Mouse (Mus musculus): ENCODE data around the gene Cngb1. TPM values are rescaled to one million over a fixed set of nuclear protein-coding genes. Genes with fewer than 3 reads are reported as not detected.

The Cngb1 gene
- polyA plus RNA-seq, 1 experiment from 2014 or later, result not detected

DNA sequence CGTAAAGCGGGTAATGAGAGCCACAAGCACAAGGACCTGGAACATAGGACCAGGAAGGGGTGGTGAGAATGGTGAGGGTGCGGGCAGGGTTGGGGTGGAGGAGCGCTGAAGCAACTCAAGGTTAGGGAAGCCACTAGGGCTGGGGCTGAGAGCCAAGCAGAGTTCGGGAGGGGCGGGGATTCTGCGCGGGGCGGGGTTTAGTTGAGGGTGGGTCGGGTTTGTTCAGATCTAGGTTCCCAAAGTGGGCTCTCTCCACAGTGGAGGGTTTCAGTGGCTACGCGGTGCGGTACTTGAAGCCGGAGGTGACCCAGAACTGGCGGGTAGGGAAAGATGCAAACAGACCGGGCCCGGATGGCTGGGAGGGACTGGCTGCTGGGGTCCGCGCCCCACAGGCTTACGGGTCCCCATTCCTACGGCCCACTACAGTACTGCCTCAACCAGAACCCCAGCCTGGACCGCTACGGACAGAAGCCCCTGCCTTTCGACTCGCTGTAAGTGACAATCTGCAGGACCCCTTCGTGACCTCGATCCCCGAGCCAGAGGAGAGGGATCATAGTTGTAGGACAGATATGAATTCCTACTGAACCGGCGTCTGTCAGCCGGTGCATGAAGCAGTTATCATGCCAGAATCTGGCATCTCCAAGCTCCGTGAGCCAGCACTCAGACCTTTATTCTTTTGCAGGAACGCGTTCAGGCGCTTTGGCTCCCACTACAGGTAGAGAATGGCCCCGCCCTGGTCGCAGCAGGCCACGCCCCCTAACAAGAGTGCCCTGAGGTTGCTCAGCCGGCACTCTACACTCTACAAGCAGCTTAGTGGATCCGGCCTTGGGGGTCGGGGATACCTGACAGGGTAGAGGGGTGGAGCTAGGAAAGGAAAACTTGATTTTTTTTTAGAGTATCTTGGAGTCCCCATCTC is 14.1 kb upstream of the Cngb1 start:
- WGBS (ENCODE audit: insufficient replicate concordance), result 3% methylated on average over 41 of the region's 41 CpGs
- DNase-seq, result peak; percentile 43
- H3K9me3 ChIP-seq (replicated peaks), result no peaks in the 10 kb centered on the region
- peaks cover 40% of the 10 kb centered on the region for H3K27me3 ChIP-seq
- peaks cover 11% of the 10 kb centered on the region for H3K4me1 ChIP-seq (replicated peaks)
- H3K27ac ChIP-seq, result no peak overlapping the region
- peak overlapping the region; percentile 74 for H3K4me2 ChIP-seq
- H3K36me3 ChIP-seq, result peaks cover under 1% of the 10 kb centered on the region; the same call in 1 of the 2 replicates
- ATAC-seq (ENCODE audit: low read depth), result peak; percentile 41; the same call in 1 of the 2 replicates
- peak overlapping the region; percentile 39; the same call in 1 of the 2 replicates for H3K9ac ChIP-seq
- peak overlapping the region; percentile 50 for H3K4me3 ChIP-seq (replicated peaks)

GRCm38 (mm10) chr8:95315350-95315749 is 9.0 kb upstream of the Cngb1 start:
- no peak overlapping the region for H3K9ac ChIP-seq
- peaks cover 8% of the 10 kb centered on the region; the same call in 1 of the 2 replicates for H3K4me1 ChIP-seq (replicated peaks)
- no peak overlapping the region for H3K27ac ChIP-seq
- peaks cover 18% of the 10 kb centered on the region for H3K27me3 ChIP-seq
- H3K36me3 ChIP-seq, result no peaks in the 10 kb centered on the region
- no peak for DNase-seq
- WGBS (ENCODE audit: insufficient replicate concordance), result 59% methylated on average over 1 of the region's 1 CpGs
- no peak overlapping the region for H3K4me3 ChIP-seq (replicated peaks)
- H3K9me3 ChIP-seq (replicated peaks), result no peaks in the 10 kb centered on the region
- no peak overlapping the region for H3K4me2 ChIP-seq
- ATAC-seq (ENCODE audit: low read depth), result no peak

DNA sequence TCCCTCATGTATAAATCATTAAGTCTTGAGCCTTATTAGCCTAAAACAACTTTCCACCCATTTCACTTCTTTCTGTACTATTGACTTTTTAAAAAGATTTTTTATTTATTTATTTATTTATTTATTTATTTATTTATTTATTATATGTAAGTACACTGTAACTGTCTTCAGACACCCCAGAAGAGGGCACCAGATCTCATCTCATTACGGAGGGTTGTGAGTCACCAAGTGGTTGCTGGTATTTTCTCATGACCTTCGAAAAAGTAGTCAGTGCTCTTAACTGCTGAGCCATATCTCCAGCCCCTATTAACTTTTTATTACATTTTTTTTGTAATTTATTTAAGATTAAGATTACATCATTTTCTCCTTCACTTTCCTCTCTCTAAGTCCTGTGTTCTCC is 8.3 kb upstream of the Cngb1 start:
- no peak for ATAC-seq (ENCODE audit: low read depth)
- no peak for DNase-seq
- H3K9me3 ChIP-seq (replicated peaks), result no peaks in the 10 kb centered on the region
- H3K4me2 ChIP-seq, result no peak overlapping the region
- no peak overlapping the region for H3K27ac ChIP-seq
- H3K9ac ChIP-seq, result no peak overlapping the region
- H3K4me3 ChIP-seq (replicated peaks), result no peak overlapping the region
- peaks cover 12% of the 10 kb centered on the region for H3K27me3 ChIP-seq
- WGBS (ENCODE audit: insufficient replicate concordance), result 48% methylated on average over 2 of the region's 2 CpGs
- no peaks in the 10 kb centered on the region for H3K36me3 ChIP-seq
- H3K4me1 ChIP-seq (replicated peaks), result 0 out of 2 replicates have a peak, but pooled peaks cover 2% of the 10 kb centered on the region

- Histone ChIP-seq H3K27ac (no peak overlapping the region), H3K4me2 (no peak overlapping the region), H3K4me1 (replicated peaks) (0 out of 2 replicates have a peak, but pooled peaks cover 2% of the 10 kb centered on the region), H3K9me3 (replicated peaks) (no peaks in the 10 kb centered on the region), H3K9ac (no peak overlapping the region), H3K27me3 (peaks cover 6% of the 10 kb centered on the region), H3K4me3 (replicated peaks) (no peak overlapping the region), H3K36me3 (no peaks in the 10 kb centered on the region)
- WGBS (ENCODE audit: insufficient replicate concordance), result 62% methylated on average over 6 of the region's 6 CpGs
- ATAC-seq (ENCODE audit: low read depth), result no peak
- no peak for DNase-seq
These were observed 7.5 kb upstream of the Cngb1 start for GRCm38 (mm10) chr8:95313857-95314256.

GRCm38 (mm10) chr8:95312836-95313235 is 6.5 kb upstream of the Cngb1 start:
- DNase-seq (no peak), ATAC-seq (ENCODE audit: low read depth) (no peak)
- Histone ChIP-seq H3K27ac (no peak overlapping the region), H3K4me2 (no peak overlapping the region), H3K9ac (no peak overlapping the region), H3K4me1 (replicated peaks) (0 out of 2 replicates have a peak, but pooled peaks cover 2% of the 10 kb centered on the region), H3K27me3 (no peaks in the 10 kb centered on the region; the same call in 1 of the 2 replicates), H3K4me3 (replicated peaks) (no peak overlapping the region), H3K36me3 (no peaks in the 10 kb centered on the region), H3K9me3 (replicated peaks) (no peaks in the 10 kb centered on the region)
- 58% methylated on average over 18 of the region's 18 CpGs for WGBS (ENCODE audit: insufficient replicate concordance)

GRCm38 (mm10) chr8:95310342-95310970 is 4.1 kb upstream of the Cngb1 start, which contains the start of gene Tepp:
Tepp (plus strand) TSS chr8:95310566.
- H3K9ac ChIP-seq, result no peak within 1 kb of the TSS
- 0 out of 2 replicates have a peak, but pooled peaks cover 2% of the 10 kb centered on the region for H3K4me1 ChIP-seq (replicated peaks)
- no peaks in the 10 kb centered on the region for H3K36me3 ChIP-seq
- H3K4me2 ChIP-seq, result no peak within 1 kb of the TSS
- no peak within 1 kb of the TSS for H3K27ac ChIP-seq
- WGBS (ENCODE audit: insufficient replicate concordance), result 40% methylated on average over 6 of the region's 6 CpGs
- no peaks in the 10 kb centered on the region for H3K9me3 ChIP-seq (replicated peaks)
- H3K27me3 ChIP-seq, result peaks cover 5% of the 10 kb centered on the region; the same call in 1 of the 2 replicates
- H3K4me3 ChIP-seq (replicated peaks), result no peak within 1 kb of the TSS
- no peak for DNase-seq
- no peak for ATAC-seq (ENCODE audit: low read depth)

GRCm38 (mm10) chr8:95305526-95305925 is 859 bp downstream of the Cngb1 start:
- 40% methylated on average over 4 of the region's 4 CpGs for WGBS (ENCODE audit: insufficient replicate concordance)
- H3K4me1 ChIP-seq (replicated peaks), result 0 out of 2 replicates have a peak, but pooled peaks cover under 1% of the 10 kb centered on the region
- H3K4me2 ChIP-seq, result no peak overlapping the region
- H3K9ac ChIP-seq, result no peak overlapping the region
- H3K27me3 ChIP-seq, result peaks cover 5% of the 10 kb centered on the region; the same call in 1 of the 2 replicates
- H3K27ac ChIP-seq, result no peak overlapping the region
- no peak overlapping the region for H3K4me3 ChIP-seq (replicated peaks)
- DNase-seq (no peak), ATAC-seq (ENCODE audit: low read depth) (no peak)
- no peaks in the 10 kb centered on the region for H3K36me3 ChIP-seq
- no peaks in the 10 kb centered on the region for H3K9me3 ChIP-seq (replicated peaks)

- Histone ChIP-seq H3K4me1 (replicated peaks) (no peaks in the 10 kb centered on the region), H3K9ac (no peak overlapping the region; the same call in 1 of the 2 replicates), H3K27ac (no peak overlapping the region), H3K9me3 (replicated peaks) (no peaks in the 10 kb centered on the region), H3K4me2 (no peak overlapping the region), H3K27me3 (peaks cover 5% of the 10 kb centered on the region; the same call in 1 of the 2 replicates), H3K4me3 (replicated peaks) (no peak overlapping the region), H3K36me3 (no peaks in the 10 kb centered on the region)
- no peak for DNase-seq
- ATAC-seq (ENCODE audit: low read depth), result no peak
- 10% methylated on average over 5 of the region's 5 CpGs for WGBS (ENCODE audit: insufficient replicate concordance)
These were observed 4.0 kb downstream of the Cngb1 start for GRCm38 (mm10) chr8:95302410-95302809.

GRCm38 (mm10) chr8:95293891-95294290 is 12.5 kb downstream of the Cngb1 start:
- no peak overlapping the region for H3K4me2 ChIP-seq
- H3K27me3 ChIP-seq, result no peaks in the 10 kb centered on the region
- no peaks in the 10 kb centered on the region for H3K36me3 ChIP-seq
- DNase-seq, result no peak
- H3K4me3 ChIP-seq (replicated peaks), result no peak overlapping the region
- H3K9ac ChIP-seq, result no peak overlapping the region
- no peak overlapping the region for H3K27ac ChIP-seq
- 74% methylated on average over 7 of the region's 7 CpGs for WGBS (ENCODE audit: insufficient replicate concordance)
- no peaks in the 10 kb centered on the region for H3K4me1 ChIP-seq (replicated peaks)
- H3K9me3 ChIP-seq (replicated peaks), result no peaks in the 10 kb centered on the region
- no peak for ATAC-seq (ENCODE audit: low read depth)

- H3K27me3 ChIP-seq, result no peaks in the 10 kb centered on the region
- H3K4me1 ChIP-seq (replicated peaks), result no peaks in the 10 kb centered on the region
- no peak overlapping the region for H3K4me2 ChIP-seq
- H3K4me3 ChIP-seq (replicated peaks), result no peak overlapping the region
- ATAC-seq (ENCODE audit: low read depth) (no peak), DNase-seq (no peak)
- H3K9ac ChIP-seq, result no peak overlapping the region
- H3K27ac ChIP-seq, result no peak overlapping the region
- 39% methylated on average over 11 of the region's 11 CpGs for WGBS (ENCODE audit: insufficient replicate concordance)
- H3K36me3 ChIP-seq, result no peaks in the 10 kb centered on the region
- H3K9me3 ChIP-seq (replicated peaks), result no peaks in the 10 kb centered on the region
These were observed 13.2 kb downstream of the Cngb1 start for GRCm38 (mm10) chr8:95293172-95293571.

DNA sequence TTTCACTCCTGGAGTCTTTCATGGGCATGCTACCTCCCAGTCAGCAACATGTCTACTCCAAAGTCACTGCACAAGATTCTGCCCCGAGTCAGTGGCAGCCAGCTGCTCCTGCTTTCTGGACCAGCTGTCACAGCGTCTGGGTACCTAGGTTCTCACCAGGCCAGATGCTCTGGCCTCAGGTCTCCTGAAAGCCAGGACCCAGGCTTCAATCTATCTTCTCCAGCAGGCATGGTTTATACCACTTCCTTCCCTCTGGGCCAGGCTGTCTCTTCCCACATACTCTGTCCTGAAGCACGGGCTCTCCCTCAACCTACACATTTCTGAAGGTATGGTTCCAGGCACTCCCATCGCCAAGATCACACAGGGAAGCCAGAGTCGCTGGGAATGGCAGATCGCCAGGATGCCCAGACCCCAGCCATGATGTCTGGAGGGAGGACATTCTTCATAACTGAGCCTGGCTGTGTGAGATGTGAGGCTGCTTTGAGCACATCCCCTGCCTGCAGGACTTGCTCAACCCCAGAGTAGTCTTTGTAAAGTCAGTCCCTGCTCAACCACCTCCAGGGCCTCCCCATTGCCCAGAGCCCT is 17.2 kb downstream of the Cngb1 start:
- Histone ChIP-seq H3K4me3 (replicated peaks) (no peak overlapping the region), H3K4me2 (no peak overlapping the region), H3K9ac (no peak overlapping the region), H3K9me3 (replicated peaks) (no peaks in the 10 kb centered on the region), H3K36me3 (no peaks in the 10 kb centered on the region), H3K4me1 (replicated peaks) (no peaks in the 10 kb centered on the region), H3K27me3 (no peaks in the 10 kb centered on the region), H3K27ac (no peak overlapping the region)
- DNase-seq (no peak), ATAC-seq (ENCODE audit: low read depth) (no peak)
- 49% methylated on average over 6 of the region's 6 CpGs for WGBS (ENCODE audit: insufficient replicate concordance)

All from liver, embryonic 13.5 days (tissue).